Mouse (Mus musculus) CD4-positive helper T cell, adult 2 months (primary cell): ENCODE data around the gene Tm7sf3.
"Not testable (repeated sequence)": the region's sequence is repeated elsewhere in the genome, so short reads cannot be mapped to it uniquely, and the experiment has no call there.

Source experiments
- DNase-seq: peaks from one replicate; pipeline ENCODE4 v3.0.0-alpha.2; 2012; ENCODE audit warnings: low read depth, missing footprints, low spot score

Gene Tm7sf3

DNA sequence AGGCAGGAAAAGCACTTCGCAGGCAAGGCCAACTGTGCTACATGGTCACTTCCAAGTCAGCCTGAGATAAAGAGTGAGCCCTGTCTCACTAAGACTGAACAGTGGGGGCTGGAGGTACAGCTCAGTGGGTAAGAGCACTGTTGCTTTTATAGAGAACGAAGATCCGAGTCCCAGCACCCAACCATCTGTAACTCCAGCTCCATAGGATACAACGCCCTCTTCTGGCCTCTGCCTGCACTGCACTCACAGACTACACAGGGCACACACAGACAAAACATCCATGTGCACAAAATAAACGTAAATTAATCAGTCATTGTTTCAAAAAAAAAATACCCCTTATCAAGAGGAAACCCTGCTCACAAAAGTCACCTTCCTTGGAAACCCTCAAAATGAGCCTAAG, 28.7 kb downstream of the Tm7sf3 start:
- DNase-seq = no peak

DNA sequence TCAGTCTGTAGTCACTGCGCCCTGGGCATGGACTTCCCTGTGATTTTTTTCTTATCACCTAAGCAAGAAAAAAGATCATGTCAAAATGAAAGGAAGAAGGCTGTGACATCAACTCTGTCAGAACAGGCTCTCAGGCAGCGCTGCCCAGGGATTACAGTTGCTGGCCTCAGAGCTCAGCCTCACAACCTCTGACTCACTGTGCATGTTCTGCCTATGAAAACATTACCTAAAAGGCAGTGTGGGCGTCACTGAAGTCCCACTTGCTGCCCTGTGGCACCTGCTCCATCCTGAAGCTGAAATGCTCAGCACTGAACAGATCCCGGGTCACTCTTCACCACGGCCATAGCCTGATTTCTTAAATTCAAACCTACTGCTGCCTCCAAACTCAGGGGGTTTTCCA, 29.9 kb downstream of the Tm7sf3 start:
- DNase-seq = no peak

- no peak for DNase-seq
Measured at GRCm38 (mm10) chr6:146611897-146612296, 30.7 kb downstream of the Tm7sf3 start.

DNA sequence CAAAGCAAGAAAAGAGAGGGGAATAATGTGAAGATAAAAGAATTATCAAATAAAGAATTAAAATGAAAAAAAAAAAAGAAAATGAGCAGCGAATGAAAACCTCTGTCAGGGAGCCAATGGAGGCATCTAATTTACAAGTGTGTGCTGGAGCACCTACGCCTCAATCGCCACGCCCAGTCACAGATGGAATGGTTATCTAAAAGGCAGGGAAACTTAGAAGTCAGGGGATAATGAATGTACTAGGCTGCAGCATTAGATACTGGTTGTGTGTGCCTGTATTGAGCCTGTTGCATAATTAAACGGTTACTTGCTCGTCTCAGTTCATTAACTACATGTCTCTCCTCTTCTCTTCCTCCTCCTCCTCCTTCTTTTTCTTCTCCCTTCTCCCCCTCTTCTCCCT, 31.2 kb downstream of the Tm7sf3 start:
- DNase-seq = no peak

- no peak for DNase-seq
Measured at GRCm38 (mm10) chr6:146603651-146604050, 39.0 kb downstream of the Tm7sf3 start.

DNA sequence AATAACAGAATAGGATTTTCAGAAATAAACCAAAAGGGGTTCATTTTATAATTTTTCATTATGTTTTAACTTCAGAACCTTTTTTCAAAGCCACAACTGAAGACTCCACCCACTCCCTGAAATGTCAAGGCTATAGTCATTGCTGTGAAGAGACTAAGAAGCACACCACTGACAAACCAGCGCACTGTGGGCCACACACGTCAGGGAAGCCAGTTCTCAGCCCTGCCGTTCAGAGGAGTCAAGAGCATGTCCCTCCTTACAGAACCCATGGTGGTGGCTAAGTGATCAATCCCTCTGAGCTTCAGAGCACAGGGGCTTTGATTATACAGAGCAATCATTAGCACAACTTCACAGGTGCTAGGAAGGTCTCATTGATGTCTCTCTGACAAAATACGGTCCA, 40.0 kb downstream of the Tm7sf3 start:
- no peak for DNase-seq

DNA sequence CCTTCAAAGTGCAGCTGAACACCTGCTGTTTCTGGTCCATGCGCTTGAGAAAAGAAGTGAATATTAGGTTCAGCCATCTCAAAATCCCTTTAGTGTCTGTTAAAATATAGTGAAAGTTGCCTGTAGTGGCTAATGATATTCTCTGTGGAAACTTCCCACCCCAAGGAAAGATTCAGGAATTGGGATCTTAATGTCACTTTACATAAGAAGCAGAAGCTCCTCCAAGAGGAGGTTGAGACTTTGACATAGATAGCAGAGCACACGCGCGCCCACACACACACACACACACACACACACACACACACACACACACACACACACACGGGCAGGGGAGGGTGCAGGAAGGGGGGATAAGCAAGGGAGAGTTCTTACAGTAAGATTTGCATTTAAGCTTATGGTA, 57.5 kb downstream of the Tm7sf3 start:
- no peak for DNase-seq

DNA sequence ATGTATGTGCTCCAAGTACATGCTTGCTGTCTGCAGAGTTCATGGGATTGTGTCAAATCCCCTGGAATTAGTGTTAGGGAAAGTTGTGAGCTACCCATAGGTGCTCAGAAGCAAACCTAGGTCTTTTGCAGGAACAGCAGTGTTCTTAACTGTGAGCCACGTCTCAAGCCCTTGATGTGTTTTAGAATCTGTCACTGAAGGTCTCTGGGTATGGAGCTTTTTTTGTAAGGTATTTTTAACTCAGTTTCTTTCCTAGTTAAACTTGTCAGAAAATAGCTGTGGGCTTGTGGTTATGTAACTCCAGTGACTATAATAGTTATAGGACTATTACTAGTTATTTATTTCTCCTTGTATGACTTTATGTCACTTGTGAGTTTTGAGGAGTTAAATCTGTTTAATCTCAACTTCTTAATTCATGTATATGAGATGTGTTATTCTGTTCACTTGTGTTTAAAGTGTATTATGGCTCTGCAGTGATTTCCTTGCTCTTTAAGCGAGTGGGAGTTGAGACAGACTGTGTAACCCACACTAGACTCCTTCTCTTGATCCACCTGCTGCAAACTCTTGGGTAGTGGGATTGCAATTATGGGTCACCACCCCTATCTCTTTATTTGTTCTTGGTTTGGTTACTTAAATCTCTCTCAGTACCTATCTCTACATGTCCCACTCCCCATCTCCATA, 59.1 kb downstream of the Tm7sf3 start:
- no peak for DNase-seq

DNA sequence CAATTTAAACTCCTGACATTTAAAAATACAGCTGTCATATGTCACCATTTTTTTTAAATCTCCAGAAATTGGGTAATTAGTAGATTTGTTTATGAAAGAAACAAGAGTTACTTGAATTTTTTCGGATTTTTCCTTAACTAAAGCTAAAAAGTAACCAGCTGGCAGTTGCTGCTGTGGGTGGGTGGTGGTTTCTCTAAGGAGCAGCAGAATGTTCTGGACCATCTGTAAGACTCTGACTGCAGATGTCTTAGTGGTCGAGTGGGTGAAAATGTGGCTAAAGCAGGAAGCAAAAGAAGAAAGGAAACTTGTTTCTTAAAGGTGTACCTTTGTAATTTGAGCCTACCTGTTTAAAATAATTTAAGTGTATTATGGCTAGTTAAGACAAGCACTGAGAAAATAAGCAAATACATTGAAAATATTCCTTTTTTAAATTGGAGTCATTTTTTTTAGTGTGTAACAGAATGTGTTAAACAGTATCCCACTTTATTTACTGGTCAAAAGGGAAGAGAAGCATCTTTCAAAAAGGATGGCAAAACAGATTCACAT, 62.2 kb downstream of the Tm7sf3 start:
- no peak for DNase-seq

DNA sequence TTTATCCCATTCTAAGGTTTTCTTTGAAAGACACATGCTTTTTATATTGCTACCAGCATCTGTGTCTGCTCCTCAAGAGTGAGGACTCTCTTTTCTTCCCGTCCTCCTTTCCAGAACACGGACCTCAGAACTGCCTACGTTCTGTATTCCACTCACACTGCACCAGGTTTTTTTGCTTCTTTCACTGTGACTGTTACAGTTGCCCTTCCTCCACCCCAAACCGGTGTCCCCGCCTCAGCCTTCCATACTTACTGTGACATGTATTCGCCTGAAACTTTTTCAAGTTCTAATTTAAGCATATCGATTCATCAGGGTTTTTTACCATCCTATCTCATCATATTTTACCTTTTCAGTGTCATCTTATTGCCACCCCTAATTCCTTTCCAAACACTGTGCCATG, 64.0 kb downstream of the Tm7sf3 start:
- DNase-seq = peak; percentile 48

- DNase-seq = no peak
Measured at GRCm38 (mm10) chr6:146578111-146578531, 64.5 kb downstream of the Tm7sf3 start.

DNA sequence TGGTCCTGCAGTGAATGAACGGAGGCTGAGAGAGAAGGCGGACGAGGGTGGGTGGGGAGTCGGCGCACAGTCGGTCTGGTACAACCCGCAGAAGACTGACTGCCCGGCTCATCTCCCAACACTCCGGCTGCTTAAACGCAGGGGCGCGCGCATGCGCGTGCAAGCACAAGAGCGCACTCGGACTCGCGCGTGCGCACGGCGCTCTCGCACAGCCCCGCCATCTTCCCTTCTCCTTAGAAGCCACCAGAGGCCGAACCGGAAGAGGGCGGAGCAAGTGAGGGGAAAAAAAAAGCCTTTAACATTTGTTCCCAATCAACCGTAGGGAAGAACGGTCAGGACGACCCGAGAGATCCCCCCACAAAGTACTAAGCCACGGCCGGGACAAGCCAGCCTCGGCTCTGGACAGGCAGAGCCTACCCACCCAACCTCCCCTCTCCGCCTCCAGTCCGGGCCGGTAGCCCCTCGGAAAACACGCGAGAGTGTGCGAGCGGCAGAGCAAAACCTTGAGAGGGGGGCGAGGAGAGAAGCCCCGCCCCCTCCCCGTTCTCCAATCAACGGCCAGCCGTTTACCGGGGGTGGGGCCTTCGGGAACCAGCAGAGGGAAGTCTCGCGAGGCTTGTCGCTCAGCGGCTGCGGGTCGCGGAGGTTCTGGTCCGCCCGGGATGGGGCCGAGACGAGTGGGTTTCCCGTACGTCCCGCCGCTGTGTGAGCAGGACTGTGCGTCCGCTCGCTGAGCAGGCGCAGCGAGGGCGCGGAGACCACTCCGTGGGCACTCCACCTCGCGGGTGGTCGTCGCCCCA, 65.1 kb downstream of the Tm7sf3 start, which contains the start of gene Ints13:
Gene Ints13 (minus strand): TSS at position 526 of the 800 bp plus-strand sequence.
- DNase-seq = peak; percentile 99

DNA sequence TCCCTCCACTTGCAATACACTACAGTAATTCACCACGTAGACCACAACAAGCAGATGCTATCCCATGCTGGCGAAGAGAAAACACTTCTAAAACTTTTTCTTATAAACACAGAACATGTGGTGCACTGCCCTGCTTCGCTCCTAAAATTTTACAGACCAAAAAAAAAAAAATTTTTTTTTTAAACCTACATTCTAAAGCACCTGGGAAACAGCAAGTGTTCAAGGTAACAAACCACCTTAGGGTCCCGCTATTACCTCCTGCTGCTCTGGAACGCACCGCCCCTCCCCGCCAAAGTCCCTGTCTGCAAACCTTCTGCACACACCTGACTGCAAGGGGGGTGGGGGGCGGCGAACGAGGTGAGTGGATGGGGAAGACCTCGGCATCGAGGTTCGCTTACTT, 65.7 kb downstream of the Tm7sf3 start, which contains the start of gene Fgfr1op2:
Gene Fgfr1op2 (plus strand): TSS at position 301 of the 400 bp plus-strand sequence.
- no peak for DNase-seq

- no peak for DNase-seq
Measured at GRCm38 (mm10) chr6:146572073-146572472, 70.6 kb downstream of the Tm7sf3 start.

GRCm38 (mm10) chr6:146562461-146562860, 80.2 kb downstream of the Tm7sf3 start:
- DNase-seq = not testable (repeated sequence)
